Mouse (Mus musculus) common myeloid progenitor, adult 5-6 weeks (primary cell): ENCODE data around the gene Zfp993. TPM values are rescaled to one million over a fixed set of nuclear protein-coding genes. Genes with fewer than 3 reads are reported as not detected.
"Not testable (repeated sequence)": the region's sequence is repeated elsewhere in the genome, so short reads cannot be mapped to it uniquely, and the experiment has no call there.

ENCODE experiments used
- ATAC-seq: replicated peaks from 2 replicates; pipeline ENCODE4 v1.8.0; 2016; ENCODE audit warnings: low read depth, mild to moderate bottlenecking, moderate TSS enrichment, inconsistent platforms; ENCODE audit not compliant: poor library complexity, severe bottlenecking
- total RNA-seq: library from RNA; stranded (forward); fragments of 200-1000, 187-1606 nt; gene quantifications from 2 replicates; pipeline ENCODE4 v1.2.3, GENCODE M21; 2017

The Zfp993 gene
- 17.3 and 34.4 TPM in 2 replicates for total RNA-seq

GRCm38 (mm10) chr4:146610774-146611400, at the start of gene Zfp993:
TSS of gene Zfp993 (plus strand) at chr4:146610961.
- peak; percentile 99 for ATAC-seq

- peak; percentile 73 for ATAC-seq
These were observed 30.6 kb upstream of the Zfp993 start for GRCm38 (mm10) chr4:146579905-146580873.

- ATAC-seq: peak; percentile 81
These were observed 7.0 kb upstream of the Zfp993 start for GRCm38 (mm10) chr4:146603578-146604399.

- ATAC-seq: not testable (repeated sequence)
These were observed 33.6 kb downstream of the Zfp993 start for GRCm38 (mm10) chr4:146644367-146644766.

- ATAC-seq: not testable (repeated sequence)
These were observed 38.9 kb downstream of the Zfp993 start for GRCm38 (mm10) chr4:146649641-146650040.

GRCm38 (mm10) chr4:146650115-146650514, 39.4 kb downstream of the Zfp993 start:
- not testable (repeated sequence) for ATAC-seq

- ATAC-seq: not testable (repeated sequence)
These were observed 39.9 kb downstream of the Zfp993 start for GRCm38 (mm10) chr4:146650639-146651038.

Other genes with a start within 250 kb of the Zfp993 start
- 11.4 and 19.5 TPM in 2 replicates for gene Zfp992, start 161.9 kb upstream of the Zfp993 start, total RNA-seq
- gene Zfp981, start 108.9 kb upstream of the Zfp993 start, total RNA-seq: not detected in 2 replicates